Mouse (Mus musculus) 3T3-L1 (cell line): ENCODE measurements around the gene Frmd4a.

Experiments
- DNase-seq: peaks from one replicate; pipeline ENCODE4 v3.0.0-alpha.2; 2015; ENCODE audit warnings: low read depth, low spot score

Gene Frmd4a

GRCm38 (mm10) chr2:4334936-4335335 lies 317.4 kb downstream of the Frmd4a start:
- no peak for DNase-seq

- no peak for DNase-seq
Measured at GRCm38 (mm10) chr2:4335881-4336280, 318.4 kb downstream of the Frmd4a start.

GRCm38 (mm10) chr2:4338290-4338689 lies 320.8 kb downstream of the Frmd4a start:
- DNase-seq = peak; percentile 49

- DNase-seq = peak; percentile 51
Measured at GRCm38 (mm10) chr2:4339128-4339527, 321.6 kb downstream of the Frmd4a start.

- DNase-seq = peak; percentile 66
Measured at GRCm38 (mm10) chr2:4339530-4340218, 322.2 kb downstream of the Frmd4a start.

GRCm38 (mm10) chr2:4340378-4340777 lies 322.9 kb downstream of the Frmd4a start:
- no peak for DNase-seq

GRCm38 (mm10) chr2:4341141-4341540 lies 323.6 kb downstream of the Frmd4a start:
- DNase-seq = peak; percentile 16

GRCm38 (mm10) chr2:4342005-4342404 lies 324.5 kb downstream of the Frmd4a start:
- DNase-seq = peak; percentile 48

GRCm38 (mm10) chr2:4344411-4344810 lies 326.9 kb downstream of the Frmd4a start:
- DNase-seq = no peak

- no peak for DNase-seq
Measured at GRCm38 (mm10) chr2:4346232-4346631, 328.7 kb downstream of the Frmd4a start.

GRCm38 (mm10) chr2:4346953-4347352 lies 329.4 kb downstream of the Frmd4a start:
- DNase-seq = no peak

- DNase-seq = no peak
Measured at GRCm38 (mm10) chr2:4347782-4348181, 330.3 kb downstream of the Frmd4a start.

- no peak for DNase-seq
Measured at GRCm38 (mm10) chr2:4348509-4348908, 331.0 kb downstream of the Frmd4a start.

GRCm38 (mm10) chr2:4356812-4357384 lies 339.4 kb downstream of the Frmd4a start:
- no peak for DNase-seq

GRCm38 (mm10) chr2:4361981-4362834 lies 344.7 kb downstream of the Frmd4a start:
- peak; percentile 57 for DNase-seq

GRCm38 (mm10) chr2:4364908-4365307 lies 347.4 kb downstream of the Frmd4a start:
- no peak for DNase-seq

- DNase-seq = no peak
Measured at GRCm38 (mm10) chr2:4368544-4368943, 351.0 kb downstream of the Frmd4a start.

- no peak for DNase-seq
Measured at GRCm38 (mm10) chr2:4370499-4370898, 353.0 kb downstream of the Frmd4a start.

- DNase-seq = no peak
Measured at GRCm38 (mm10) chr2:4371341-4371740, 353.8 kb downstream of the Frmd4a start.

GRCm38 (mm10) chr2:4378844-4379243 lies 361.3 kb downstream of the Frmd4a start:
- DNase-seq = no peak

GRCm38 (mm10) chr2:4380435-4380834 lies 362.9 kb downstream of the Frmd4a start:
- DNase-seq = no peak

- DNase-seq = peak; percentile 49
Measured at GRCm38 (mm10) chr2:4380926-4381325, 363.4 kb downstream of the Frmd4a start.
